Mouse (Mus musculus) megakaryocyte, embryonic 14.5 days (primary cell): ENCODE measurements at regions not wholly inside any gene's neighbourhood (a gene's known extent, or its start where the extent isn't known, plus 50 kb on each side); places are given as distances from the start of the nearest gene placed in this dataset.

Experiments
- H3K27me3 ChIP-seq: replicated peaks from 2 replicates; pipeline ENCODE3; 2012; ENCODE audit warnings: inconsistent platforms
- H3K36me3 ChIP-seq: replicated peaks from 2 replicates; pipeline ENCODE3; 2012; ENCODE audit warnings: low read length, inconsistent platforms, mixed read lengths
- H3K4me1 ChIP-seq: 2 replicates; pipeline ENCODE4 v1.6.1; 2012; ENCODE audit warnings: inconsistent platforms
- H3K4me3 ChIP-seq: replicated peaks from 2 replicates; pipeline ENCODE3; 2012; ENCODE audit warnings: moderate library complexity, mild to moderate bottlenecking, inconsistent platforms
- H3K9me3 ChIP-seq: 2 replicates; pipeline ENCODE4 v1.6.1; 2012; ENCODE audit warnings: inconsistent platforms
- FLI1 ChIP-seq: IDR thresholded peaks from 2 replicates; pipeline ENCODE4 v1.6.1; 2012; ENCODE audit warnings: low read length, inconsistent platforms, mixed read lengths
- GATA1 ChIP-seq: IDR thresholded peaks from 3 replicates; pipeline ENCODE4 v1.6.1; 2012; ENCODE audit warnings: mixed read lengths, low read length, inconsistent platforms, borderline replicate concordance

- Histone ChIP-seq H3K9me3 (no peaks in the 10 kb centered on the region), H3K4me1 (peaks cover 13% of the 10 kb centered on the region), H3K27me3 (no peaks in the 10 kb centered on the region), H3K4me3 (peak overlapping the region; percentile 66), H3K36me3 (no peaks in the 10 kb centered on the region)
- TF ChIP-seq GATA1, result no peak
- no peak for TF ChIP-seq FLI1
Measured at GRCm38 (mm10) chr1:55807028-55807427, 401.3 kb downstream of the Plcl1 start.

- peaks cover 9% of the 10 kb centered on the region for H3K4me1 ChIP-seq
- H3K4me3 ChIP-seq, result no peak overlapping the region
- no peaks in the 10 kb centered on the region for H3K27me3 ChIP-seq
- TF ChIP-seq GATA1 (no peak), FLI1 (no peak)
- H3K9me3 ChIP-seq, result no peaks in the 10 kb centered on the region
- H3K36me3 ChIP-seq, result no peaks in the 10 kb centered on the region
Measured at GRCm38 (mm10) chr1:55808724-55809519, 403.2 kb downstream of the Plcl1 start.

- no peak overlapping the region for H3K4me3 ChIP-seq
- H3K36me3 ChIP-seq, result no peaks in the 10 kb centered on the region
- no peaks in the 10 kb centered on the region for H3K27me3 ChIP-seq
- no peak for TF ChIP-seq FLI1
- no peak for TF ChIP-seq GATA1
- 0 out of 2 replicates have a peak, but pooled peaks cover 5% of the 10 kb centered on the region for H3K4me1 ChIP-seq
- no peaks in the 10 kb centered on the region for H3K9me3 ChIP-seq
Measured at GRCm38 (mm10) chr1:55812486-55812885, 406.8 kb downstream of the Plcl1 start.

GRCm38 (mm10) chr1:55820866-55821500, 415.3 kb downstream of the Plcl1 start:
- no peak for TF ChIP-seq GATA1
- TF ChIP-seq FLI1, result no peak
- no peaks in the 10 kb centered on the region for H3K9me3 ChIP-seq

GRCm38 (mm10) chr1:55822599-55822998, 416.9 kb downstream of the Plcl1 start:
- no peak overlapping the region for H3K4me3 ChIP-seq
- no peaks in the 10 kb centered on the region for H3K27me3 ChIP-seq
- no peaks in the 10 kb centered on the region for H3K9me3 ChIP-seq
- no peaks in the 10 kb centered on the region for H3K4me1 ChIP-seq
- no peaks in the 10 kb centered on the region for H3K36me3 ChIP-seq
- no peak for TF ChIP-seq GATA1
- no peak for TF ChIP-seq FLI1

More at GRCm38 (mm10) chr1:55820866-55821500, 415.3 kb downstream of the Plcl1 start:
- Histone ChIP-seq H3K4me3 (no peak overlapping the region), H3K4me1 (no peaks in the 10 kb centered on the region), H3K36me3 (no peaks in the 10 kb centered on the region), H3K27me3 (no peaks in the 10 kb centered on the region)

GRCm38 (mm10) chr1:55827191-55827590, 421.5 kb downstream of the Plcl1 start:
- no peaks in the 10 kb centered on the region for H3K27me3 ChIP-seq
- no peak overlapping the region for H3K4me3 ChIP-seq
- no peaks in the 10 kb centered on the region for H3K36me3 ChIP-seq
- no peaks in the 10 kb centered on the region for H3K4me1 ChIP-seq
- TF ChIP-seq FLI1 (no peak), GATA1 (no peak)
- H3K9me3 ChIP-seq, result no peaks in the 10 kb centered on the region

GRCm38 (mm10) chr1:55835281-55835680, 429.6 kb downstream of the Plcl1 start:
- H3K4me1 ChIP-seq, result no peaks in the 10 kb centered on the region
- H3K36me3 ChIP-seq, result no peaks in the 10 kb centered on the region
- no peak for TF ChIP-seq GATA1
- TF ChIP-seq FLI1, result no peak
- H3K9me3 ChIP-seq, result no peaks in the 10 kb centered on the region
- H3K27me3 ChIP-seq, result no peaks in the 10 kb centered on the region
- no peak overlapping the region for H3K4me3 ChIP-seq

- H3K4me3 ChIP-seq, result no peak overlapping the region
- no peaks in the 10 kb centered on the region for H3K36me3 ChIP-seq
- no peaks in the 10 kb centered on the region for H3K27me3 ChIP-seq
- TF ChIP-seq GATA1, result no peak
- no peak for TF ChIP-seq FLI1
- H3K4me1 ChIP-seq, result no peaks in the 10 kb centered on the region
- H3K9me3 ChIP-seq, result no peaks in the 10 kb centered on the region
Measured at GRCm38 (mm10) chr1:55836750-55837149, 431.0 kb downstream of the Plcl1 start.

GRCm38 (mm10) chr1:55837366-55837765, 431.6 kb downstream of the Plcl1 start:
- H3K4me3 ChIP-seq, result no peak overlapping the region
- no peaks in the 10 kb centered on the region for H3K36me3 ChIP-seq
- TF ChIP-seq FLI1 (no peak), GATA1 (no peak)
- no peaks in the 10 kb centered on the region for H3K4me1 ChIP-seq
- no peaks in the 10 kb centered on the region for H3K27me3 ChIP-seq
- H3K9me3 ChIP-seq, result no peaks in the 10 kb centered on the region

- Histone ChIP-seq H3K9me3 (no peaks in the 10 kb centered on the region), H3K27me3 (no peaks in the 10 kb centered on the region), H3K36me3 (no peaks in the 10 kb centered on the region), H3K4me3 (no peak overlapping the region), H3K4me1 (no peaks in the 10 kb centered on the region)
- TF ChIP-seq FLI1 (no peak), GATA1 (no peak)
Measured at GRCm38 (mm10) chr1:55838168-55838567, 432.4 kb downstream of the Plcl1 start.
